Mouse (Mus musculus) CH12.LX (cell line): ENCODE measurements at regions not wholly inside any gene's neighbourhood (a gene's known extent, or its start where the extent isn't known, plus 50 kb on each side); places are given as distances from the start of the nearest gene placed in this dataset.

Experiments
- DNase-seq: peaks from one replicate; pipeline ENCODE4 v3.0.0-alpha.2; 2013; ENCODE audit errors: extremely low read depth
- H3K27ac ChIP-seq: 2 replicates; pipeline ENCODE4 v1.5.1; 2012; ENCODE audit warnings: low read depth, mild to moderate bottlenecking, control low read depth, moderate library complexity; ENCODE audit not compliant: insufficient read depth
- H3K27me3 ChIP-seq: replicated peaks from 2 replicates; pipeline ENCODE3; 2012; ENCODE audit warnings: inconsistent platforms
- H3K36me3 ChIP-seq, 2 experiments: replicated peaks in 1 of 2; 2 replicates each; pipeline versions ENCODE3 to v1.6.1; 2012; ENCODE audit warnings: inconsistent platforms in 1 of 2, low read length in 1 of 2, mild to moderate bottlenecking in 1 of 2, mixed read lengths in 1 of 2, moderate library complexity in 1 of 2; ENCODE audit not compliant: control insufficient read depth in 1 of 2, insufficient read depth in 1 of 2
- H3K4me1 ChIP-seq, 2 experiments: 2 replicates each; pipeline ENCODE4 v1.6.1; 2012; ENCODE audit warnings: inconsistent platforms in 1 of 2, moderate library complexity in 1 of 2; ENCODE audit not compliant: insufficient read depth in 2 of 2, control insufficient read depth in 1 of 2
- H3K4me2 ChIP-seq: 2 replicates; pipeline ENCODE4 v1.6.1; 2012; ENCODE audit warnings: low read depth, mild to moderate bottlenecking, control low read depth; ENCODE audit not compliant: poor library complexity, insufficient read depth, severe bottlenecking
- H3K4me3 ChIP-seq, 3 experiments: fragments of 150-350 bp in 1 of 3; sonication (generic) in 1 of 3; replicated peaks in 1 of 3; 2 replicates each; pipeline versions ENCODE3 to v1.5.1; 2011 to 2012; ENCODE audit warnings: low read depth in 2 of 3, low read length in 2 of 3, mild to moderate bottlenecking in 2 of 3, moderate library complexity in 2 of 3, control low read depth in 1 of 3, improper control_type of control experiment in 1 of 3, inconsistent platforms in 1 of 3, mixed read lengths in 1 of 3; ENCODE audit not compliant: poor library complexity in 1 of 3
- H3K79me2 ChIP-seq: replicated peaks from 2 replicates; pipeline ENCODE4 v1.6.1; 2012; ENCODE audit warnings: mild to moderate bottlenecking, moderate library complexity; ENCODE audit not compliant: control insufficient read depth, poor library complexity, insufficient read depth, severe bottlenecking; ENCODE audit errors: extremely low read depth
- H3K9ac ChIP-seq: 2 replicates; pipeline ENCODE4 v1.6.1; 2012; ENCODE audit warnings: low read depth, mild to moderate bottlenecking, control low read depth, moderate library complexity; ENCODE audit not compliant: insufficient read depth
- H3K9me3 ChIP-seq: replicated peaks from 2 replicates; pipeline ENCODE3; 2012; ENCODE audit warnings: low read length, inconsistent platforms, mixed read lengths
- BHLHE40 ChIP-seq: IDR thresholded peaks from 2 replicates; pipeline ENCODE4 v1.6.1; 2011; ENCODE audit warnings: mild to moderate bottlenecking, low read depth, low read length, improper control_type of control experiment
- CHD1 ChIP-seq: IDR thresholded peaks from 2 replicates; pipeline ENCODE4 v1.6.1; 2012; ENCODE audit warnings: low read depth, low read length, improper control_type of control experiment, inconsistent platforms
- CHD2 ChIP-seq: IDR thresholded peaks from 2 replicates; pipeline ENCODE4 v1.6.1; 2011; ENCODE audit warnings: low read length, improper control_type of control experiment
- CTCF ChIP-seq, 2 experiments: IDR thresholded peaks in 1 of 2; conservative IDR thresholded peaks in 1 of 2; 2 replicates each; pipeline ENCODE4 v1.5.1; 2011 to 2012; ENCODE audit warnings: low read depth in 2 of 2, low read length in 2 of 2, improper control_type of control experiment in 1 of 2, inconsistent platforms in 1 of 2, mild to moderate bottlenecking in 1 of 2, moderate library complexity in 1 of 2
- EP300 ChIP-seq: IDR thresholded peaks from 2 replicates; pipeline ENCODE4 v1.6.1; 2011; ENCODE audit warnings: low read length, improper control_type of control experiment
- HCFC1 ChIP-seq: IDR thresholded peaks from 2 replicates; pipeline ENCODE4 v1.6.1; 2012; ENCODE audit warnings: low read depth, mild to moderate bottlenecking, inconsistent platforms, low read length, improper control_type of control experiment
- JUND ChIP-seq: conservative IDR thresholded peaks from 2 replicates; pipeline ENCODE4 v1.6.1; 2011; ENCODE audit warnings: low read depth, low read length, improper control_type of control experiment
- KAT2A ChIP-seq: IDR thresholded peaks from 2 replicates; pipeline ENCODE4 v1.6.1; 2012; ENCODE audit warnings: low read length, improper control_type of control experiment, inconsistent platforms; ENCODE audit not compliant: insufficient replicate concordance
- MAFK ChIP-seq: IDR thresholded peaks from 2 replicates; pipeline ENCODE4 v1.6.1; 2011; ENCODE audit warnings: low read length, improper control_type of control experiment; ENCODE audit not compliant: insufficient replicate concordance
- MAX ChIP-seq: IDR thresholded peaks from 2 replicates; pipeline ENCODE4 v1.6.1; 2011; ENCODE audit warnings: low read length, improper control_type of control experiment
- NELFE ChIP-seq: IDR thresholded peaks from 2 replicates; pipeline ENCODE4 v1.6.1; 2011; ENCODE audit warnings: low read depth, low read length, improper control_type of control experiment
- POLR2A ChIP-seq: IDR thresholded peaks from 2 replicates; pipeline ENCODE4 v1.6.1; 2011; ENCODE audit warnings: low read depth, mild to moderate bottlenecking, improper control_type of control experiment, low read length
- RCOR1 ChIP-seq: conservative IDR thresholded peaks from 2 replicates; pipeline ENCODE4 v1.6.1; 2012; ENCODE audit warnings: low read depth, mild to moderate bottlenecking, inconsistent platforms, low read length, improper control_type of control experiment
- SMC3 ChIP-seq: IDR thresholded peaks from 2 replicates; pipeline ENCODE4 v1.6.1; 2011; ENCODE audit warnings: low read depth, low read length, improper control_type of control experiment
- TBP ChIP-seq: conservative IDR thresholded peaks from 2 replicates; pipeline ENCODE4 v1.6.1; 2011; ENCODE audit warnings: low read depth, low read length, improper control_type of control experiment
- ZNF384 ChIP-seq: IDR thresholded peaks from 2 replicates; pipeline ENCODE4 v1.6.1; 2012; ENCODE audit warnings: low read depth, low read length, improper control_type of control experiment, inconsistent platforms
- dilution Hi-C: fragments of 300-500 bp; cut with MboI; formaldehyde crosslinking; loops from 2 replicates; pipeline ENCODE4 v1.14.3; 2020; ENCODE audit warnings: low sequenced_read_pairs; ENCODE audit not compliant: extremely low pct_unique_long_range_greater_than_20kb, extremely low pct_ligation_motif_present
- in situ Hi-C: fragments of 300-500 bp; cut with MboI; formaldehyde crosslinking; loops from 3 replicates; pipeline ENCODE4 v1.14.3; 2019; ENCODE audit warnings: low sequenced_read_pairs, low pct_ligation_motif_present, low pct_unique_long_range_greater_than_20kb, mixed read lengths

GRCm38 (mm10) chr6:18688652-18689348 lies 159.6 kb upstream of the Lsm8 start:
- Histone ChIP-seq H3K79me2 (no peaks in the 10 kb centered on the region), H3K9me3 (no peaks in the 10 kb centered on the region), H3K36me3 (no peaks in the 10 kb centered on the region), H3K4me3 (no peak overlapping the region), H3K9ac (no peak overlapping the region), H3K4me2 (no peak overlapping the region), H3K27ac (no peak overlapping the region), H3K4me1 (no peaks in the 10 kb centered on the region), H3K27me3 (no peaks in the 10 kb centered on the region)
- dilution Hi-C loops (no loop called here), in situ Hi-C loops (no loop called here)
- no peak for TF ChIP-seq NELFE
- no peak for TF ChIP-seq RCOR1
- no peak for TF ChIP-seq MAX
- no peak for TF ChIP-seq TBP
- TF ChIP-seq MAFK = no peak
- TF ChIP-seq CTCF (conservative IDR thresholded peaks at IDR 0.05 in 1 of 2, IDR thresholded peaks at IDR 0.05 in 1 of 2; ENCODE audit: low read depth in 2 of 2, low read length in 2 of 2) = no peak
- no peak for TF ChIP-seq JUND
- TF ChIP-seq ZNF384 = no peak
- TF ChIP-seq CHD1 = no peak
- no peak for TF ChIP-seq POLR2A
- DNase-seq = no peak

GRCm38 (mm10) chr6:18697536-18697935 lies 150.8 kb upstream of the Lsm8 start:
- no peaks in the 10 kb centered on the region for H3K9me3 ChIP-seq
- dilution Hi-C loops = no loop called here
- in situ Hi-C loops = no loop called here

GRCm38 (mm10) chr6:18698989-18699728 lies 149.2 kb upstream of the Lsm8 start:
- Histone ChIP-seq H3K4me2 (no peak overlapping the region), H3K9me3 (no peaks in the 10 kb centered on the region), H3K27ac (no peak overlapping the region), H3K9ac (no peak overlapping the region), H3K4me3 (no peak overlapping the region), H3K36me3 (no peaks in the 10 kb centered on the region), H3K27me3 (no peaks in the 10 kb centered on the region), H3K79me2 (no peaks in the 10 kb centered on the region), H3K4me1 (no peaks in the 10 kb centered on the region)
- TF ChIP-seq CHD2 = no peak
- no peak for TF ChIP-seq CHD1
- TF ChIP-seq EP300 = no peak
- TF ChIP-seq POLR2A = no peak
- TF ChIP-seq KAT2A = no peak
- TF ChIP-seq BHLHE40 = no peak
- TF ChIP-seq HCFC1 = no peak
- no peak for DNase-seq
- in situ Hi-C loops (no loop called here), dilution Hi-C loops (no loop called here)

More at GRCm38 (mm10) chr6:18697536-18697935, 150.8 kb upstream of the Lsm8 start:
- TF ChIP-seq BHLHE40 = no peak
- no peak for TF ChIP-seq MAX
- TF ChIP-seq SMC3 = no peak
- TF ChIP-seq, all 38 proteins: peak for 0
- H3K36me3 ChIP-seq = no peaks in the 10 kb centered on the region
- no peaks in the 10 kb centered on the region for H3K27me3 ChIP-seq
- no peaks in the 10 kb centered on the region for H3K4me1 ChIP-seq
- no peak overlapping the region for H3K4me3 ChIP-seq
- no peak for DNase-seq
- no peaks in the 10 kb centered on the region for H3K79me2 ChIP-seq
- H3K9ac ChIP-seq = no peak overlapping the region
- H3K27ac ChIP-seq = no peak overlapping the region
- no peak overlapping the region for H3K4me2 ChIP-seq
